Mouse (Mus musculus) heart, adult 2 months (tissue): ENCODE data around the gene Cyp24a1.

Source experiments
- CTCF ChIP-seq: fragments of 200-600 bp; IDR thresholded peaks from 2 replicates; pipeline ENCODE4 v1.8.1; 2022; ENCODE audit warnings: antibody characterized with exemption, mild to moderate bottlenecking, moderate library complexity
- EP300 ChIP-seq: fragments of 200-500 bp; IDR thresholded peaks from 2 replicates; pipeline ENCODE4 v1.6.1; 2011; ENCODE audit warnings: low read depth, low read length, control low read depth; ENCODE audit not compliant: insufficient read depth

GRCm38 (mm10) chr2:170503983-170504382 lies 7.0 kb upstream of the Cyp24a1 start:
- TF ChIP-seq CTCF, result no peak
- no peak for TF ChIP-seq EP300
